Mouse (Mus musculus): Measurements from ENCODE around the gene Kcnd2. TPM values are rescaled to one million over a fixed set of nuclear protein-coding genes. Genes with fewer than 3 reads are reported as not detected.
A peak's percentile ranks its signal among the peaks of the same experiment; 100 is the strongest.

Gene Kcnd2
- polyA plus RNA-seq, 1 experiment from 2014 or later = 4.5 TPM

DNA sequence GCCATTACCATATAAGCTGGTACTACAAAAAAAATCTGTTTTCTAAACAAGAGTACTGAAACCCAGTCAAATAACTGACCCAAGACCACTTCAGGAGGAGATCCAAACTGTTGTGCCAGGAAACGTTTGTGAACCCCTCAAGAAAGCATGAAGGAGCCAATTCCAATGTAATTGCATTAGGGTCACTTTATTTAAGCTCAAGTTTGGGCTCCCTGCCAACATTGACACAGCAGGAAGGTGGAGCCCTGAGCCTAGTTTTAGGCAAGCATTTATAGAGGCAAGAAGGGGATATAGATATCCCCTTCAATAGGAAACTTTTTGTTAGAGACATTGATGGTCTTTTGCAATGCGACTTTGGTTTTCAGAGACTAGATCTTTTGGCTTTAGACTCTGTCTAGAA, 525.3 kb downstream of the Kcnd2 start:
- no peak overlapping the region for H3K4me3 ChIP-seq
- 66% methylated on average over 2 of the region's 2 CpGs for WGBS

DNA sequence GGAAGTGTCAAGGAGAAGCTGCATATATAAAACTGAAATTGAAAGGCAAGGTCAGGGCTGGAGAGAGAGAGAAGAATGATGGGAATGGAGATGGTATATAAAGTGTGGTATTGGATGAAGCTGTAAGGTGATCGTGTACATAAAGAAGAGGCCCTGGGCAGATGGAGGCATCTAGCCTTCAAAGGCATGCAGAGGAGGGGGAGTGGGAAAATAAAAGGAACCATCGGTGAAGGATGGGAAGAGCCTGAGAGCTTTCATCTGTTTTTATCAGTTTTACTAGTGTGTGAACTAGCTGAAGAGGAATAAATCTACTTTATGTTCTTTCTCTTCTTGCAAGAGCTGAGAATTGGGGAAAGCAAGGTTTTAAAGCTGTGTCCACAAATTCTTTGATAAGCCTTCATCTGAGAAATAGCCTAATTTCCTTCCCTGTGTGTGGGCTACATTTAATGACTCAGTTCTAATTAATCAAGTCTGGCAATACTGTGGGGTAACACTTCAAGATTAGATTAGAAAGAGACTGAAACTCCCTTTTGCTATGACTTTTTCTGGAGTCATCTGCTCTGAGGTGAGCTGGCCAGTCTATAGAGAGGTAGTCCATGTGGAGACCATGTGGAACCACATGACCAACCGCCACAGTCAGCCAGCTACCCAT, 529.4 kb downstream of the Kcnd2 start:
- Histone ChIP-seq H3K9ac (no peak overlapping the region), H3K4me3 (no peak overlapping the region), H3K9me3 (replicated peaks) (no peaks in the 10 kb centered on the region), H3K4me1 (no peaks in the 10 kb centered on the region), H3K27me3 (no peaks in the 10 kb centered on the region), H3K36me3 (no peaks in the 10 kb centered on the region), H3K4me2 (replicated peaks) (no peak overlapping the region), H3K27ac (no peak overlapping the region)
- 85% methylated on average over 3 of the region's 3 CpGs for WGBS
- no peak for ATAC-seq (ENCODE audit: low FRiP score)

More for the DNA sequence above, 525.3 kb downstream of the Kcnd2 start:
- no peaks in the 10 kb centered on the region for H3K4me1 ChIP-seq
- no peak for ATAC-seq (ENCODE audit: low FRiP score)
- H3K9me3 ChIP-seq (replicated peaks) = no peaks in the 10 kb centered on the region
- H3K9ac ChIP-seq = no peak overlapping the region
- H3K4me2 ChIP-seq (replicated peaks) = no peak overlapping the region
- H3K36me3 ChIP-seq = no peaks in the 10 kb centered on the region
- H3K27ac ChIP-seq = no peak overlapping the region
- no peaks in the 10 kb centered on the region for H3K27me3 ChIP-seq

GRCm38 (mm10) chr6:21747536-21747935, 532.2 kb downstream of the Kcnd2 start:
- H3K27me3 ChIP-seq = no peaks in the 10 kb centered on the region
- H3K4me1 ChIP-seq = no peaks in the 10 kb centered on the region
- no peak for ATAC-seq (ENCODE audit: low FRiP score)
- no peaks in the 10 kb centered on the region for H3K9me3 ChIP-seq (replicated peaks)
- H3K36me3 ChIP-seq = no peaks in the 10 kb centered on the region
- H3K4me2 ChIP-seq (replicated peaks) = no peak overlapping the region
- WGBS = 71% methylated on average over 1 of the region's 1 CpGs
- no peak overlapping the region for H3K4me3 ChIP-seq
- no peak overlapping the region for H3K9ac ChIP-seq
- no peak overlapping the region for H3K27ac ChIP-seq

- H3K27ac ChIP-seq = no peak overlapping the region
- no peaks in the 10 kb centered on the region for H3K27me3 ChIP-seq
- no peak overlapping the region for H3K9ac ChIP-seq
- no peaks in the 10 kb centered on the region for H3K9me3 ChIP-seq (replicated peaks)
- 66% methylated on average over 12 of the region's 12 CpGs for WGBS
- H3K4me2 ChIP-seq (replicated peaks) = no peak overlapping the region
- H3K36me3 ChIP-seq = 0 out of 2 replicates have a peak, but pooled peaks cover 5% of the 10 kb centered on the region
- H3K4me1 ChIP-seq = no peaks in the 10 kb centered on the region
- ATAC-seq (ENCODE audit: low FRiP score) = peak; percentile 46; the same call in 1 of the 2 replicates
- H3K4me3 ChIP-seq = no peak overlapping the region
Measured at GRCm38 (mm10) chr6:21767787-21768221, 552.5 kb downstream of the Kcnd2 start.

DNA sequence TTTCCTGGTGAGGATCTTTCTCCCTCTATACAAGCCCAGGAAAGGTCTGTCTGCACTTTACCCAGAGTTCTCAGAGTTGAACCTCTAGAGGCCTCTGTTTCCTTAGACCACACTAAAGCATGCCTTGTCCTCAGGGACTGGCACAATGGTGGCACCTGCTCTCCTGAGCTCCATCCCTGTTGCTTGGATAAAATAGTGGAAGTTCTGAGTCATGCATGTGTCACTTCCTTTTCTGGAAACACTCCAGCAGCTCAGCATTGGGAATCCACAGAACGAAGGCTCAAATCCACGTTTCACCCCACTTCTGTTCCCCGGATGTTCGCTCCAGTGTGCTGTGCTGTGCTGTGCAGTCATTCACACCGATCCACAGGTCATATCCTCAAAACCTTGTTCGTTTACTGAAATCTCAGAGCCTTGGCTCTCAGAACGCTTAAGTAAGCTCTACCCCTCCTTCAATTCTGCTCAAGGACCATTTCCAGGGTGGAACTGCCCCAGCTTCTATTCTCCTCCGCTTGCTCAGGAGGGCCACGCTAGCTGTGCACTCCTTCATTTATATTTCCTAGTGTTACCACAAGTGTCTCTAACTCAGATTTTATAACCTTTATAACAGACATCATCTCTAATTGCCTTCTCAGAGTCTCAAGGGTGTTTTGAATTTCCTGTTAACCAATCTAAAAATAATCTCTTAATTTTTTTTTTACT, 553.6 kb downstream of the Kcnd2 start:
- Histone ChIP-seq H3K27me3 (no peaks in the 10 kb centered on the region), H3K9ac (no peak overlapping the region), H3K4me1 (no peaks in the 10 kb centered on the region), H3K27ac (no peak overlapping the region), H3K36me3 (0 out of 2 replicates have a peak, but pooled peaks cover 5% of the 10 kb centered on the region), H3K9me3 (replicated peaks) (no peaks in the 10 kb centered on the region), H3K4me2 (replicated peaks) (no peak overlapping the region), H3K4me3 (no peak overlapping the region)
- no peak for ATAC-seq (ENCODE audit: low FRiP score)
- WGBS = 90% methylated on average over 9 of the region's 9 CpGs

GRCm38 (mm10) chr6:21769447-21769809, 554.1 kb downstream of the Kcnd2 start:
- H3K27me3 ChIP-seq = no peaks in the 10 kb centered on the region
- no peak overlapping the region for H3K27ac ChIP-seq
- no peaks in the 10 kb centered on the region for H3K9me3 ChIP-seq (replicated peaks)
- H3K9ac ChIP-seq = no peak overlapping the region
- 91% methylated on average over 1 of the region's 1 CpGs for WGBS
- no peak overlapping the region for H3K4me3 ChIP-seq
- ATAC-seq (ENCODE audit: low FRiP score) = no peak
- H3K4me2 ChIP-seq (replicated peaks) = no peak overlapping the region
- H3K36me3 ChIP-seq = 0 out of 2 replicates have a peak, but pooled peaks cover 5% of the 10 kb centered on the region
- no peaks in the 10 kb centered on the region for H3K4me1 ChIP-seq

GRCm38 (mm10) chr6:21774213-21774916, 559.1 kb downstream of the Kcnd2 start:
- Histone ChIP-seq H3K4me3 (no peak overlapping the region), H3K9ac (no peak overlapping the region), H3K4me1 (no peaks in the 10 kb centered on the region), H3K27me3 (no peaks in the 10 kb centered on the region), H3K9me3 (replicated peaks) (no peaks in the 10 kb centered on the region), H3K36me3 (0 out of 2 replicates have a peak, but pooled peaks cover 5% of the 10 kb centered on the region), H3K4me2 (replicated peaks) (no peak overlapping the region), H3K27ac (no peak overlapping the region)
- WGBS = 84% methylated on average over 7 of the region's 7 CpGs
- ATAC-seq (ENCODE audit: low FRiP score) = no peak
